Mouse (Mus musculus): ENCODE data around the gene Adamts16. TPM values are rescaled to one million over a fixed set of nuclear protein-coding genes. Genes with fewer than 3 reads are reported as not detected.

The Adamts16 gene
- total RNA-seq, 1 experiment from 2014 or later: not detected

- no peak for ATAC-seq (replicated peaks in 1 of 2; ENCODE audit: insufficient read depth in 1 of 2, low FRiP score in 2 of 2, low TSS enrichment in 1 of 2, low read depth in 1 of 2, poor library complexity in 2 of 2, severe bottlenecking in 2 of 2)
Observed at GRCm38 (mm10) chr13:70736409-70736808, 105.2 kb downstream of the Adamts16 start.

GRCm38 (mm10) chr13:70734640-70735039 is 107.0 kb downstream of the Adamts16 start:
- ATAC-seq (replicated peaks in 1 of 2; ENCODE audit: insufficient read depth in 1 of 2, low FRiP score in 2 of 2, low TSS enrichment in 1 of 2, low read depth in 1 of 2, poor library complexity in 2 of 2, severe bottlenecking in 2 of 2): no peak

- no peak for ATAC-seq (replicated peaks in 1 of 2; ENCODE audit: insufficient read depth in 1 of 2, low FRiP score in 2 of 2, low TSS enrichment in 1 of 2, low read depth in 1 of 2, poor library complexity in 2 of 2, severe bottlenecking in 2 of 2)
Observed at GRCm38 (mm10) chr13:70733911-70734310, 107.7 kb downstream of the Adamts16 start.

GRCm38 (mm10) chr13:70733206-70733605 is 108.4 kb downstream of the Adamts16 start:
- no peak for ATAC-seq (replicated peaks in 1 of 2; ENCODE audit: insufficient read depth in 1 of 2, low FRiP score in 2 of 2, low TSS enrichment in 1 of 2, low read depth in 1 of 2, poor library complexity in 2 of 2, severe bottlenecking in 2 of 2)

- no peak for ATAC-seq (replicated peaks in 1 of 2; ENCODE audit: insufficient read depth in 1 of 2, low FRiP score in 2 of 2, low TSS enrichment in 1 of 2, low read depth in 1 of 2, poor library complexity in 2 of 2, severe bottlenecking in 2 of 2)
Observed at GRCm38 (mm10) chr13:70732781-70733180, 108.8 kb downstream of the Adamts16 start.

GRCm38 (mm10) chr13:70731349-70731748 is 110.3 kb downstream of the Adamts16 start:
- ATAC-seq (replicated peaks in 1 of 2; ENCODE audit: insufficient read depth in 1 of 2, low FRiP score in 2 of 2, low TSS enrichment in 1 of 2, low read depth in 1 of 2, poor library complexity in 2 of 2, severe bottlenecking in 2 of 2): no peak

GRCm38 (mm10) chr13:70729996-70730395 is 111.6 kb downstream of the Adamts16 start:
- ATAC-seq (replicated peaks in 1 of 2; ENCODE audit: insufficient read depth in 1 of 2, low FRiP score in 2 of 2, low TSS enrichment in 1 of 2, low read depth in 1 of 2, poor library complexity in 2 of 2, severe bottlenecking in 2 of 2): no peak

GRCm38 (mm10) chr13:70726249-70726648 is 115.4 kb downstream of the Adamts16 start:
- ATAC-seq (replicated peaks in 1 of 2; ENCODE audit: insufficient read depth in 1 of 2, low FRiP score in 2 of 2, low TSS enrichment in 1 of 2, low read depth in 1 of 2, poor library complexity in 2 of 2, severe bottlenecking in 2 of 2): no peak

- ATAC-seq (replicated peaks in 1 of 2; ENCODE audit: insufficient read depth in 1 of 2, low FRiP score in 2 of 2, low TSS enrichment in 1 of 2, low read depth in 1 of 2, poor library complexity in 2 of 2, severe bottlenecking in 2 of 2): no peak
Observed at GRCm38 (mm10) chr13:70724635-70725034, 117.0 kb downstream of the Adamts16 start.

- ATAC-seq (replicated peaks in 1 of 2; ENCODE audit: insufficient read depth in 1 of 2, low FRiP score in 2 of 2, low TSS enrichment in 1 of 2, low read depth in 1 of 2, poor library complexity in 2 of 2, severe bottlenecking in 2 of 2): no peak
Observed at GRCm38 (mm10) chr13:70724108-70724622, 117.4 kb downstream of the Adamts16 start.

- ATAC-seq (replicated peaks in 1 of 2; ENCODE audit: insufficient read depth in 1 of 2, low FRiP score in 2 of 2, low TSS enrichment in 1 of 2, low read depth in 1 of 2, poor library complexity in 2 of 2, severe bottlenecking in 2 of 2): no peak
Observed at GRCm38 (mm10) chr13:70719994-70720393, 121.6 kb downstream of the Adamts16 start.

- no peak for ATAC-seq (replicated peaks in 1 of 2; ENCODE audit: insufficient read depth in 1 of 2, low FRiP score in 2 of 2, low TSS enrichment in 1 of 2, low read depth in 1 of 2, poor library complexity in 2 of 2, severe bottlenecking in 2 of 2)
Observed at GRCm38 (mm10) chr13:70718814-70719213, 122.8 kb downstream of the Adamts16 start.

- no peak for ATAC-seq (replicated peaks in 1 of 2; ENCODE audit: insufficient read depth in 1 of 2, low FRiP score in 2 of 2, low TSS enrichment in 1 of 2, low read depth in 1 of 2, poor library complexity in 2 of 2, severe bottlenecking in 2 of 2)
Observed at GRCm38 (mm10) chr13:70716022-70716421, 125.6 kb downstream of the Adamts16 start.

GRCm38 (mm10) chr13:70714081-70714775 is 127.4 kb downstream of the Adamts16 start:
- ATAC-seq (replicated peaks in 1 of 2; ENCODE audit: insufficient read depth in 1 of 2, low FRiP score in 2 of 2, low TSS enrichment in 1 of 2, low read depth in 1 of 2, poor library complexity in 2 of 2, severe bottlenecking in 2 of 2): no peak

- no peak for ATAC-seq (replicated peaks in 1 of 2; ENCODE audit: insufficient read depth in 1 of 2, low FRiP score in 2 of 2, low TSS enrichment in 1 of 2, low read depth in 1 of 2, poor library complexity in 2 of 2, severe bottlenecking in 2 of 2)
Observed at GRCm38 (mm10) chr13:70713331-70713730, 128.3 kb downstream of the Adamts16 start.

GRCm38 (mm10) chr13:70707158-70707854 is 134.3 kb downstream of the Adamts16 start:
- no peak for ATAC-seq (replicated peaks in 1 of 2; ENCODE audit: insufficient read depth in 1 of 2, low FRiP score in 2 of 2, low TSS enrichment in 1 of 2, low read depth in 1 of 2, poor library complexity in 2 of 2, severe bottlenecking in 2 of 2)

GRCm38 (mm10) chr13:70702904-70703303 is 138.7 kb downstream of the Adamts16 start:
- ATAC-seq (replicated peaks in 1 of 2; ENCODE audit: insufficient read depth in 1 of 2, low FRiP score in 2 of 2, low TSS enrichment in 1 of 2, low read depth in 1 of 2, poor library complexity in 2 of 2, severe bottlenecking in 2 of 2): no peak

GRCm38 (mm10) chr13:70698812-70699387 is 142.7 kb downstream of the Adamts16 start:
- ATAC-seq (replicated peaks in 1 of 2; ENCODE audit: insufficient read depth in 1 of 2, low FRiP score in 2 of 2, low TSS enrichment in 1 of 2, low read depth in 1 of 2, poor library complexity in 2 of 2, severe bottlenecking in 2 of 2): no peak

Data from hematopoietic stem cell, adult 5-6 weeks (primary cell).